ENCODE assay signal across 10 mouse cellular contexts in the genomic region with DNA sequence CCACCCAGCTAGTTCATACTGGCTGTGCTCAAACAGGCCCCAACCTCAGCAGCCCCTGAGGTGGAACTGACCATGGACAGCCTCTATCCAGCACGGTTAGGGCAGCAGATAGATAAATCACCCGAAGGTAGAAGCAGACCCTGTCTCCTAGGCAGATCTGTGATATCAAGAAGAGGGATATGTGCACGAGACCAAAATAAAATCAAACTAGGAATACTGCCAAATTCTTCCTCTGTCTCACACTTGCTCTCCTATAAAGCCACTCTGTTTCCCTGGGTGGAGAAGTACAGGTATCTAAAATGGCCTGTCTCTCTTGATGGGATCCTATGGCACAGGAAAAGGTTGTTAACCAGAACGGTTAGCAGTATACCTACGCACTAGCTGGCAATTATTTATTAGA. TPM values are rescaled to one million over a fixed set of nuclear protein-coding genes. Genes with fewer than 3 reads are reported as not detected.
A peak's percentile ranks its signal among the peaks of the same experiment; 100 is the strongest.
DNase-seq lines count a peak whose midpoint lies in the region; ATAC-seq and TF ChIP-seq lines count a peak whose summit lies in the region.
"Had no signal": no experiment of that assay in that cellular context is flagged by ENCODE, and none has a peak within 500 bp of the region (broad histone marks: within the 10 kb centered on the region; RNA-seq: fewer than 3 reads in every experiment).

No protein-coding gene starts in this region.

- no peak for TF ChIP-seq CTCF in kidney, adult 2 months (conservative IDR thresholded peaks at IDR 0.05; ENCODE audit: insufficient read depth, insufficient read length, low read depth, low read length)

- no peaks in the 10 kb centered on the region for H3K36me3 ChIP-seq in kidney, adult 2 months (ENCODE audit: control insufficient read depth, insufficient read depth, low read length)
- H3K36me3 ChIP-seq in embryonic facial prominence, embryonic 14.5 days (ENCODE audit: control insufficient read depth, insufficient read depth, low read length), result no peaks in the 10 kb centered on the region
- H3K36me3 ChIP-seq in midbrain, embryonic 13.5 days, result no peaks in the 10 kb centered on the region
- H3K36me3 ChIP-seq: forebrain, embryonic 12.5 days; limb, embryonic 12.5 days; neural tube, embryonic 12.5 days had no signal

- peak overlapping the region; percentile 99 for H3K4me2 ChIP-seq in embryonic facial prominence, embryonic 14.5 days (ENCODE audit: low read depth, low read length)
- peak overlapping the region; percentile 99; the same call in 1 of the 2 replicates for H3K4me2 ChIP-seq in midbrain, embryonic 13.5 days (replicated peaks)

- peak; percentile 30 for DNase-seq in kidney, adult 2 months
- DNase-seq in kidney, postnatal 4 days, result no peak
- DNase-seq in NIH3T3 (ENCODE audit: low read depth), result peak; percentile 18
- no peak for DNase-seq in embryonic facial prominence, embryonic 14.5 days (ENCODE audit: low spot score)
- no peak for DNase-seq in embryo, embryonic 10.5 days (ENCODE audit: low spot score)
- DNase-seq in cerebellum, adult 9-11 months, result no peak

- H3K4me1 ChIP-seq in kidney, adult 2 months (ENCODE audit: control insufficient read depth, insufficient read depth, low read length), result peaks cover 5% of the 10 kb centered on the region
- H3K4me1 ChIP-seq in embryonic facial prominence, embryonic 14.5 days (ENCODE audit: control insufficient read depth, insufficient read depth, low read length), result peaks cover 6% of the 10 kb centered on the region; the same call in 1 of the 2 replicates
- peaks cover 40% of the 10 kb centered on the region for H3K4me1 ChIP-seq in midbrain, embryonic 13.5 days (replicated peaks)

- no peaks in the 10 kb centered on the region for H3K27me3 ChIP-seq in kidney, adult 2 months (replicated peaks; ENCODE audit: control insufficient read depth, insufficient read depth, low read length)
- H3K27me3 ChIP-seq in embryonic facial prominence, embryonic 14.5 days (replicated peaks; ENCODE audit: control insufficient read depth, insufficient read depth, low read length), result no peaks in the 10 kb centered on the region
- peaks cover 18% of the 10 kb centered on the region for H3K27me3 ChIP-seq in midbrain, embryonic 13.5 days
- H3K27me3 ChIP-seq: neural tube, embryonic 12.5 days had no signal

- H3K9ac ChIP-seq in embryonic facial prominence, embryonic 14.5 days (ENCODE audit: low read depth, low read length), result no peak overlapping the region
- no peak overlapping the region for H3K9ac ChIP-seq in midbrain, embryonic 13.5 days (replicated peaks)

- peak overlapping the region; percentile 87 for H3K27ac ChIP-seq in kidney, adult 2 months (ENCODE audit: insufficient read depth, low read depth, low read length)
- 0 out of 2 replicates have a peak overlapping the region, but pooled peaks have one; percentile 71 for H3K27ac ChIP-seq in embryonic facial prominence, embryonic 14.5 days (replicated peaks; ENCODE audit: low read depth, low read length)
- no peak overlapping the region for H3K27ac ChIP-seq in midbrain, embryonic 13.5 days
- H3K27ac ChIP-seq: forebrain, embryonic 12.5 days; limb, embryonic 12.5 days; neural tube, embryonic 12.5 days had no signal

- no peak for ATAC-seq in embryonic facial prominence, embryonic 14.5 days (ENCODE audit: low read depth)
- no peak for ATAC-seq in midbrain, embryonic 13.5 days

- no peak overlapping the region for H3K4me3 ChIP-seq in kidney, adult 2 months (ENCODE audit: insufficient read depth, low read depth, low read length)
- no peak overlapping the region for H3K4me3 ChIP-seq in embryonic facial prominence, embryonic 14.5 days (ENCODE audit: low read depth, low read length)
- no peak overlapping the region for H3K4me3 ChIP-seq in midbrain, embryonic 13.5 days (replicated peaks)

- TF ChIP-seq POLR2A in kidney, adult 2 months (IDR thresholded peaks at IDR 0.05; ENCODE audit: low read depth, low read length), result no peak

- 45% methylated on average over 5 of the region's 5 CpGs for WGBS in kidney, adult 2 months
- 72% methylated on average over 5 of the region's 5 CpGs for WGBS in embryonic facial prominence, embryonic 14.5 days
- 84% methylated on average over 5 of the region's 5 CpGs for WGBS in midbrain, embryonic 13.5 days

- no peaks in the 10 kb centered on the region for H3K9me3 ChIP-seq in embryonic facial prominence, embryonic 14.5 days (ENCODE audit: control insufficient read depth, low read length)
- no peaks in the 10 kb centered on the region for H3K9me3 ChIP-seq in midbrain, embryonic 13.5 days
- H3K9me3 ChIP-seq: forebrain, embryonic 12.5 days; limb, embryonic 12.5 days; neural tube, embryonic 12.5 days had no signal

RNA-seq across cellular contexts. Expression of a gene that starts 2.2 kb away (rescaled TPM):
- 46.1 and 54.3 TPM in 2 replicates for polyA plus RNA-seq in kidney, adult 2 months (2012; rRNA removed)
- 94.6 and 105 TPM in 2 replicates for polyA plus RNA-seq in embryonic facial prominence, embryonic 14.5 days (2014; fragmentation: Nextera tagmentation; extraction: Ambion mirVana)
- polyA plus RNA-seq in midbrain, embryonic 13.5 days (2015; fragmentation: Nextera tagmentation; extraction: Ambion mirVana), result 52.5 and 58.9 TPM in 2 replicates

Comparison
In these comparisons a context has a peak if more than half of its experiments do, and no peak if none do; other contexts are left out.
1. DNase-seq: peak in kidney, adult 2 months (single experiment) and NIH3T3 (single experiment); none in kidney, postnatal 4 days (0 of 2), embryonic facial prominence, embryonic 14.5 days (single experiment), embryo, embryonic 10.5 days (single experiment) and cerebellum, adult 9-11 months (single experiment).